ENCODE assay signal across 19 mouse cellular contexts in the genomic region with DNA sequence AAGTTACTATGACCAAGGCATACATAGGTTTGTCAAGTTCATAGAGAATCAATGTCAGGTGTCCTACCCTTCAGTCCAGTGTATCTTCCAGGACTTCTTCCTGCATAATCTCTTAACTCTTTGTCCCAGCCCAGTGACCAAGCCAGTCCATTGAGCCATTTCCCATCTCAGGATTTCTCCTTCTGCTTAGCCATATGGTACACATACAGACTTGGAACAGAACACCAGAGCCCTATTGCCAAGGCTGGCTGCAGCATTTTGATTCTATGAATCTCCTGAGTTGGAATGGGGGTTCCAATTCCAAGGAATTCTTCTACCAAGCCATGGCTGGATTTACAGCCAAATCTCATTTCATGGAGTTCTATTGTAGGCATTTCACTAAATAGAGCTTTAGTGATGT. TPM values are rescaled to one million over a fixed set of nuclear protein-coding genes. Genes with fewer than 3 reads are reported as not detected.
DNase-seq lines count a peak whose midpoint lies in the region; TF ChIP-seq lines count a peak whose summit lies in the region.
"Had no signal": no experiment of that assay in that cellular context is flagged by ENCODE, and none has a peak within 500 bp of the region (broad histone marks: within the 10 kb centered on the region; RNA-seq: fewer than 3 reads in every experiment).

No protein-coding gene starts in this region.

- no peak overlapping the region for H3K27ac ChIP-seq in layer of hippocampus, adult 2 months
- H3K27ac ChIP-seq: forebrain, embryonic 13.5 days; heart, embryonic 10.5 days; heart, embryonic 15.5 days; hindbrain, embryonic 13.5 days; hindbrain, postnatal 0 days; intestine, embryonic 15.5 days; kidney, embryonic 15.5 days had no signal

- no peak for TF ChIP-seq CTCF in layer of hippocampus, adult 2 months (conservative IDR thresholded peaks at IDR 0.05)

- peak; percentile 25 for DNase-seq in NIH3T3 (ENCODE audit: low read depth)
- DNase-seq in cerebellum, adult 11 months: peak; percentile 9
- peak; percentile 29 for DNase-seq in cerebellum, adult 8-10 months
- peak; percentile 46 to 71 for DNase-seq in cerebellum, postnatal 14 days
- no peak for DNase-seq in gastrocnemius, postnatal 25 days
- no peak for DNase-seq in layer of hippocampus, adult 2 months (ENCODE audit: low spot score in 2 of 2)
- DNase-seq in urinary bladder, postnatal 10 days (ENCODE audit: low spot score): no peak
- DNase-seq: adrenal gland, postnatal 10 days; forebrain, postnatal 0 days; heart, adult 18-20 months; heart, postnatal 14 days; kidney, adult 2 months had no signal

- no peak overlapping the region for H3K4me3 ChIP-seq in layer of hippocampus, adult 2 months
- H3K4me3 ChIP-seq: forebrain, embryonic 13.5 days; heart, embryonic 10.5 days; heart, embryonic 15.5 days; hindbrain, embryonic 13.5 days; intestine, embryonic 15.5 days; kidney, embryonic 15.5 days had no signal

RNA-seq across cellular contexts. Expression of a gene that starts 10.8 kb away (rescaled TPM):
- 10 to 100 TPM; 13.5 to 16.6 TPM for total RNA-seq in gastrocnemius, postnatal 25 days (2021)
- 1 to 10 TPM; 8.9 to 9.7 TPM for total RNA-seq in layer of hippocampus, adult 2 months (2021)

Comparison
In these comparisons a context has a peak if more than half of its experiments do, and no peak if none do; other contexts are left out.
1. DNase-seq: peak in NIH3T3 (single experiment), cerebellum, adult 11 months (single experiment), cerebellum, adult 8-10 months (single experiment) and cerebellum, postnatal 14 days (2 of 2); none in gastrocnemius, postnatal 25 days (single experiment), layer of hippocampus, adult 2 months (0 of 2) and urinary bladder, postnatal 10 days (single experiment).